Mouse (Mus musculus) ES-E14 (cell line): ENCODE data around the gene Sorcs1. TPM values are rescaled to one million over a fixed set of nuclear protein-coding genes. Genes with fewer than 3 reads are reported as not detected.

ENCODE experiments used
- DNase-seq: peaks from one replicate; pipeline ENCODE4 v3.0.0-alpha.2; 2013; ENCODE audit warnings: low read depth, low spot score
- H3K27ac ChIP-seq: 2 replicates; pipeline ENCODE4 v1.5.1; 2012; ENCODE audit warnings: low read depth, mild to moderate bottlenecking, low read length, moderate library complexity, mixed read lengths; ENCODE audit not compliant: poor library complexity, insufficient read depth, severe bottlenecking
- H3K36me3 ChIP-seq: 2 replicates; pipeline ENCODE4 v1.6.1; 2012; ENCODE audit warnings: mild to moderate bottlenecking, low read length, moderate library complexity, mixed read lengths; ENCODE audit not compliant: control insufficient read depth, poor library complexity, insufficient read depth, severe bottlenecking
- H3K4me1 ChIP-seq, 2 experiments: fragments of 150-350 bp in 1 of 2; sonication (generic) in 1 of 2; 2 replicates each; pipeline ENCODE4 v1.6.1; 2012; ENCODE audit warnings: low read length in 2 of 2, mild to moderate bottlenecking in 1 of 2, mixed read lengths in 1 of 2; ENCODE audit not compliant: control insufficient read depth in 2 of 2, insufficient read depth in 2 of 2, poor library complexity in 1 of 2
- H3K4me3 ChIP-seq, 2 experiments: fragments of 150-350 bp in 1 of 2; sonication (generic) in 1 of 2; 2 replicates each; pipeline ENCODE4 v1.5.1; 2012; ENCODE audit warnings: low read length in 2 of 2, low read depth in 1 of 2, mild to moderate bottlenecking in 1 of 2, mixed read lengths in 1 of 2; ENCODE audit not compliant: insufficient read depth in 1 of 2, poor library complexity in 1 of 2, severe bottlenecking in 1 of 2
- H3K9ac ChIP-seq: 2 replicates; pipeline ENCODE4 v1.6.1; 2012; ENCODE audit warnings: low read depth, mild to moderate bottlenecking, low read length, mixed read lengths; ENCODE audit not compliant: poor library complexity, insufficient read depth, severe bottlenecking
- H3K9me3 ChIP-seq: fragments of 150-350 bp; sonication (generic); 2 replicates; pipeline ENCODE4 v1.6.1; 2012; ENCODE audit warnings: low read depth, mild to moderate bottlenecking, low read length; ENCODE audit not compliant: control insufficient read depth, insufficient read depth
- CHD2 ChIP-seq: IDR thresholded peaks from 2 replicates; pipeline ENCODE4 v1.6.1; 2014; ENCODE audit warnings: mild to moderate bottlenecking, low read depth, low read length, inconsistent platforms
- HCFC1 ChIP-seq: IDR thresholded peaks from 2 replicates; pipeline ENCODE4 v1.6.1; 2012; ENCODE audit warnings: low read length, inconsistent platforms, borderline replicate concordance; ENCODE audit not compliant: insufficient read depth
- MAFK ChIP-seq: IDR thresholded peaks from 2 replicates; pipeline ENCODE4 v1.6.1; 2014; ENCODE audit warnings: mild to moderate bottlenecking, low read depth, low read length, inconsistent platforms; ENCODE audit not compliant: insufficient read depth
- ZC3H11A ChIP-seq: IDR thresholded peaks from 2 replicates; pipeline ENCODE4 v1.6.1; 2012; ENCODE audit warnings: low read depth, mild to moderate bottlenecking, inconsistent platforms, low read length, borderline replicate concordance
- ZNF384 ChIP-seq: IDR thresholded peaks from 2 replicates; pipeline ENCODE4 v1.6.1; 2012; ENCODE audit warnings: low read depth, low read length, inconsistent platforms
- in situ Hi-C, 2 experiments: fragments of 600-800 bp; cut with MboI; formaldehyde crosslinking; loops; one replicate each; pipeline ENCODE4 v1.15.1; 2025; ENCODE audit warnings: low sequenced_read_pairs in 2 of 2, inconsistent platforms in 1 of 2; ENCODE audit not compliant: unreplicated experiment in 2 of 2
- total RNA-seq: library from RNA; depleted of rRNA; stranded (reverse); fragments of 300-350 nt; gene quantifications from 2 replicates; pipeline ENCODE4 v1.2.3, GENCODE M21; 2012

The Sorcs1 gene
- total RNA-seq, 1 experiment = 0.09 TPM

DNA sequence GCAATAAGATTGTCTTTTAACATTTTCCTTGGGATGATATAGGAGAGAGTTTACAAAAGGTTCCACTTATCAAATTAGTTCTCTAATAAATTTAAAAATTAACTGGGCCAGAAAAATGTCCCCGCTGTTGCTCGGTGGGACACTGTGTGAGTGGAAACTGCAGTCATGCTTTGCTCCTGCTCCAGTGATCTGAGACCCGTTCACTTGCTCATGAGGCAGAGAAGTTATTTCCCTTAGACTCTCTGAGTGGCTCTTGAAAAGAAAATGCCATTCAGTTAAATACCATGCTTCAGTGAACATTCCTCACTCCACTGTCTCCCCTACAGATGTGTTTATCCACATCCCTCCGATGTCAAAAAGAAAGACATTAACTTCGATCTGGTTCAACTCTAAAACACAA lies 144.4 kb downstream of the Sorcs1 start:
- in situ Hi-C loops = no loop called here
- Histone ChIP-seq H3K9ac (no peak overlapping the region), H3K36me3 (no peaks in the 10 kb centered on the region), H3K4me3 (no peak overlapping the region), H3K4me1 (no peaks in the 10 kb centered on the region), H3K27ac (no peak overlapping the region), H3K9me3 (no peaks in the 10 kb centered on the region)
- no peak for DNase-seq
- TF ChIP-seq MAFK (no peak), ZNF384 (no peak), CHD2 (no peak), HCFC1 (no peak), ZC3H11A (no peak)

DNA sequence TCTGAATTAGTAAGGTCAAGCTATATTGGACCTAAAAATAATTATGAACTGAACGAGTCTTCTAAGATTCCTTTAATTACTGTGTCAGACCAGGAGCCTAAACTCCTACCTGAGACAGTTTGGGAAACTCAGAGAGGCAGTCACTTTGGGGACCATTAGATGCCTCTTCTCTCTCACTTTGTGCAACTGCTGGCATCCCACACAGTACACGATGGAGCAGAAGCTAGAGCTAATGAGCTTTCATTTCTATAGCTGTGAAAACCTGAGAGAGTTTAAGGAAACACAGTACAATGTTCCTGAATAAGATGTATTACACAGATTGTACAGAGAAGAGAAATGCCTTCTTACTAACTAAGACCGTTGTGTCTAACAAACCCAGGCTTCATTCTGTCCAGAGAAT lies 150.6 kb downstream of the Sorcs1 start:
- TF ChIP-seq HCFC1 (no peak), CHD2 (no peak), ZNF384 (no peak), ZC3H11A (no peak), MAFK (no peak)
- in situ Hi-C loops = no loop called here
- H3K4me1 ChIP-seq = no peaks in the 10 kb centered on the region

DNA sequence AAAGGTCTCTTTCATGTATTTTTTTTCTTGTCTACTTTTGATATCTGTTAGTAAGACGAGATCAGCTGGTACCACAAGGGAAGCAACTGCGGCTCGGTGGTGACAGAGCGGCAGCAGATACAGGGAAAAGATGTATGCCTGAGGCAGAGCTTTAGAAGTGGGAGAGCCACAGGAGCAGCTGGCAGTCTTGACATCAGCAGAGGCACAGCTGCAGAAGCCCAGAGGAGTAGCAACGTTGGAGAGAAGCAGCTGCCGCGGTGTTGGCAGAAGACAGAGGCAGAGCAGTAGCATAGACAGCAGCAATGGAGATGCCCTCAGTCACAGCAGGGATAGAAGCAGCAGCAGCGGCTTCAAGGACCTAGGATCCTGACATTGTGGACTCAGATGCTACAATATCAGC lies 152.4 kb downstream of the Sorcs1 start:
- H3K27ac ChIP-seq = no peak overlapping the region
- no peak for DNase-seq
- in situ Hi-C loops = no loop called here
- H3K9me3 ChIP-seq = no peaks in the 10 kb centered on the region
- no peak overlapping the region for H3K9ac ChIP-seq
- H3K36me3 ChIP-seq = no peaks in the 10 kb centered on the region
- no peaks in the 10 kb centered on the region for H3K4me1 ChIP-seq
- no peak overlapping the region for H3K4me3 ChIP-seq
- no peak for TF ChIP-seq CHD2
- TF ChIP-seq ZNF384 = no peak
- TF ChIP-seq MAFK = no peak
- TF ChIP-seq ZC3H11A = no peak
- no peak for TF ChIP-seq HCFC1

More for the DNA sequence above, 150.6 kb downstream of the Sorcs1 start:
- no peak overlapping the region for H3K4me3 ChIP-seq
- H3K9me3 ChIP-seq = no peaks in the 10 kb centered on the region
- H3K27ac ChIP-seq = no peak overlapping the region
- DNase-seq = no peak
- H3K9ac ChIP-seq = no peak overlapping the region
- no peaks in the 10 kb centered on the region for H3K36me3 ChIP-seq

DNA sequence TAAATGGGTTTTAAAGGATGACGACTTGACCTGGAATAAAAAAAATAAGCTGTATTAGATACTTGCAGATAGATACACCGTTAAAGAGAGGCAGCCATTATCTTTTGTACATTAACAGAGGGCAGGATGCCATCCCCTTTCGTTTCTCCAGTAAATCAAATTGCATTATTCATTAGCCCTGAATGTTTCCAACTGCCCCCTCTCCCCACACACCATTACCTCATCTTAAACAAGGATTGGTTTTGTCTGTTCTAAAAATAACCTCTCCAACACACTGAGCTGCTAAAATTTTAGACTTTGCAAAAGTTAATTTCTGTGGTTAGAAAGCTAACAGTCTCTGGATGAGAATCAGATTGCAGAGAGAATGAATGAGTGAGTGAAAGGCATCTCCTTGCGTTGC lies 156.5 kb downstream of the Sorcs1 start:
- DNase-seq = no peak
- Histone ChIP-seq H3K9me3 (no peaks in the 10 kb centered on the region), H3K36me3 (no peaks in the 10 kb centered on the region), H3K4me1 (no peaks in the 10 kb centered on the region), H3K27ac (no peak overlapping the region), H3K4me3 (no peak overlapping the region), H3K9ac (no peak overlapping the region)
- in situ Hi-C loops = no loop called here
- no peak for TF ChIP-seq HCFC1
- no peak for TF ChIP-seq CHD2
- TF ChIP-seq ZC3H11A = no peak
- TF ChIP-seq ZNF384 = no peak
- TF ChIP-seq MAFK = no peak

DNA sequence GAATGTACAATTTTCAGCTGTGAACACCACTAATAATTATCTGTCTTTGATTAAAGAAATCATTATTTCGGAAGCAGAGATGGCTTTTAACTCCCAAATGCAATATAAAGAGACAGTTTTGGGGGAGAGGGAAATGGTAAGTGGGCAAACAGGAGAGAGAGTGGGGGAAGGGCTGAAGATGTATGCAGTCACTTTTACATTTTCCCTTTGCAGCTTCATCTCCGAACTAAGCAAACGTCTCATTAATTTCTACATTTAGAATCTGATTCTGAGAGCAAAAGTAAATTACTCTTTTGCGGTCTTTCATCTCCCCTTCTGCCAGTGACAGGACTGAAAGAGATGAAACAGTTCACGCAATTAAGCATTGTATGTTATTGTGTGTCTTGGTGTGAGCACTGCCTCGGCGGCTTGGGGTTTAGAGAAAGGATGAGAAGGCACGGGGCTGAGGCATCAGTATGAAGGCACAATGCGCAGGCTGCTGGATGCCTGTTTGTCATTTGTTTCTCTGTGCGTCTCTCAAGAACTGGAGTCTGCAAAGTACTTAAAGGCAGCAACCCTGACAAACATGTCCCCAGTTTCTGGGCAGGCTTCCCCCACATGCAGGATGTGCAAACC lies 163.3 kb downstream of the Sorcs1 start:
- in situ Hi-C loops = no loop called here

More for the DNA sequence above, 163.3 kb downstream of the Sorcs1 start:
- H3K9me3 ChIP-seq = no peaks in the 10 kb centered on the region
- TF ChIP-seq ZNF384 = no peak
- no peak for TF ChIP-seq MAFK
- TF ChIP-seq ZC3H11A = no peak
- no peak for TF ChIP-seq HCFC1
- no peak for TF ChIP-seq CHD2
- no peak for DNase-seq
- no peaks in the 10 kb centered on the region for H3K36me3 ChIP-seq
- H3K9ac ChIP-seq = no peak overlapping the region
- H3K4me1 ChIP-seq = no peaks in the 10 kb centered on the region
- no peak overlapping the region for H3K27ac ChIP-seq
- no peak overlapping the region for H3K4me3 ChIP-seq
